Mouse (Mus musculus) hindbrain, postnatal 0 days (tissue): Measurements from ENCODE around the gene Scarb2. TPM values are rescaled to one million over a fixed set of nuclear protein-coding genes. Genes with fewer than 3 reads are reported as not detected.
A peak's percentile ranks its signal among the peaks of the same experiment; 100 is the strongest.

Source experiments
- ATAC-seq: fragments of 200-750 bp; cut with Nextera tagmentation; 2 replicates; pipeline ENCODE4 v1.8.0; 2017; ENCODE audit warnings: mild to moderate bottlenecking, moderate TSS enrichment, moderate library complexity
- DNase-seq: peaks from one replicate; pipeline ENCODE4 v3.0.0-alpha.2; 2015; ENCODE audit warnings: low spot score
- H3K27ac ChIP-seq: fragments of 300-500 bp; sonication (generic); 2 replicates; pipeline ENCODE4 v1.5.1; 2014; ENCODE audit warnings: mild to moderate bottlenecking
- H3K27me3 ChIP-seq: fragments of 300-500 bp; sonication (generic); 2 replicates; pipeline ENCODE4 v1.6.1; 2014; ENCODE audit warnings: low read length, mixed read lengths; ENCODE audit not compliant: insufficient read depth
- H3K36me3 ChIP-seq: fragments of 300-500 bp; sonication (generic); 2 replicates; pipeline ENCODE4 v1.6.1; 2014; ENCODE audit warnings: low read length, mixed read lengths; ENCODE audit not compliant: insufficient read depth
- H3K4me1 ChIP-seq: fragments of 300-500 bp; sonication (generic); 2 replicates; pipeline ENCODE4 v1.6.1; 2014; ENCODE audit warnings: antibody characterized with exemption, low read length, mixed read lengths; ENCODE audit not compliant: insufficient read depth
- H3K4me2 ChIP-seq: fragments of 300-500 bp; sonication (generic); 2 replicates; pipeline ENCODE4 v1.6.1; 2014; ENCODE audit warnings: low read depth, mild to moderate bottlenecking, low read length, moderate library complexity, mixed read lengths
- H3K4me3 ChIP-seq: fragments of 300-500 bp; sonication (generic); 2 replicates; pipeline ENCODE4 v1.5.1; 2014; ENCODE audit warnings: low read length
- H3K9ac ChIP-seq: fragments of 300-500 bp; sonication (generic); replicated peaks from 2 replicates; pipeline ENCODE4 v1.6.1; 2014; ENCODE audit warnings: mild to moderate bottlenecking, low read length, moderate library complexity, mixed read lengths
- H3K9me3 ChIP-seq: fragments of 300-500 bp; sonication (generic); 2 replicates; pipeline ENCODE4 v1.6.1; 2016; ENCODE audit warnings: low read length, mixed read lengths
- CTCF ChIP-seq: IDR thresholded peaks from 2 replicates; pipeline ENCODE4 v1.5.1; 2016; ENCODE audit warnings: antibody characterized with exemption, control low read depth, low read depth
- WGBS: fragments of 180-500 bp; shearing (Covaris S2); extraction: QIAGEN DNeasy Blood & Tissue Kit; methylation state at CpG from one replicate; pipeline ENCODE4 v1.1.7; 2014; 5-methylcytosine and 5-hydroxymethylcytosine counted together
- polyA plus RNA-seq: library from polyadenylated mRNA; unstranded; fragments of >200 nt; fragmentation: Nextera tagmentation; extraction: Ambion mirVana; gene quantifications from 2 replicates; pipeline ENCODE4 v1.2.1, GENCODE M21; 2015
- total RNA-seq: library from RNA; depleted of rRNA; stranded (reverse); fragments of >200 nt; gene quantifications from 2 replicates; pipeline ENCODE4 v1.2.3, GENCODE M21; 2014

Scarb2 gene
- total and polyA plus RNA-seq, 2 experiments from 2014 or later = 21.7 to 112 TPM

DNA sequence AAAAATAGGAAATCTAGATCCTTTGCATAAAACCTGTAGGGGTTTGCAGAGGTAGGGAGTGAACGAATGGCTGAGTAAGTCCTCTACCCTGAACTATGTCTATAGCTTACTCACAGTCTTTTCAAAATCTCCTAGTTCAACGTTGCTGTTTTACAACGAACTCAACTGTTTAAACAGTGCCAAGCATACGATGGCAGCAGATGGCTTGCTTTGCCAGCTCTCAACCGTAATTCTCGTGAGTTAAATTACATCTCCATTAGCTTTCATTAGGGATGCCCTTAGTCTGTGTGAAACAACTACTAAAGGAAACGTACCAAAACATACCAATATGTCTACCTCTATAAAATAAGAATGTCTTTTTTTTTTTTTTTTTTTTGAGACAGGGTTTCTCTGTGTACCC lies 75.0 kb downstream of the Scarb2 start:
- no peak overlapping the region for H3K27ac ChIP-seq
- no peaks in the 10 kb centered on the region for H3K9me3 ChIP-seq
- no peak overlapping the region for H3K4me2 ChIP-seq
- 0 out of 2 replicates have a peak, but pooled peaks cover 7% of the 10 kb centered on the region for H3K4me1 ChIP-seq
- H3K9ac ChIP-seq = no peak overlapping the region
- 54% methylated on average over 7 of the region's 7 CpGs for WGBS
- TF ChIP-seq CTCF = no peak
- no peaks in the 10 kb centered on the region for H3K27me3 ChIP-seq
- ATAC-seq (no peak), DNase-seq (peak; percentile 26)
- no peak overlapping the region for H3K4me3 ChIP-seq
- H3K36me3 ChIP-seq = peaks cover 19% of the 10 kb centered on the region

DNA sequence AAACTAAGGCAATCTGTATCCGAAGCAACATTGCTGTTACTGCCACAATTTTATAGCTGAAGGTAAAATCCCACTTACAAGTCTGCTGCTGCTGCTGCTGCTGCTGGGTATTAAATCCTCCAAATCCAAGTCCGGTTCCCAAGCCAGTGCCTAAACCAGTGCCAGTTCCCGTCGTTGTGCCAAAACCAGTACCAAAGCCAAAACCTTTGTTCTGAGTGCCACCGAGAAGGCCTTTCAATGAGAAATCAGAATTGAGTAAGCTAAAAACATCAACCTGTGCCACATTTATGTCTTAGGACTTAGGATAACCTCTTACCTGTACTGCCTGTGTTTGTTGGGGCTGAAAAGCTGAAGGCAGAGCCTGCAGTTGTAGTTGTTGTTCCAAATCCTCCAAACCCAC lies 75.9 kb downstream of the Scarb2 start:
- no peak overlapping the region for H3K4me3 ChIP-seq
- DNase-seq = no peak
- no peak overlapping the region for H3K9ac ChIP-seq
- H3K9me3 ChIP-seq = no peaks in the 10 kb centered on the region
- 77% methylated on average over 5 of the region's 5 CpGs for WGBS
- H3K4me2 ChIP-seq = no peak overlapping the region
- no peak overlapping the region for H3K27ac ChIP-seq
- ATAC-seq = no peak
- no peaks in the 10 kb centered on the region for H3K27me3 ChIP-seq
- TF ChIP-seq CTCF = no peak
- H3K36me3 ChIP-seq = peaks cover 19% of the 10 kb centered on the region
- H3K4me1 ChIP-seq = 0 out of 2 replicates have a peak, but pooled peaks cover 7% of the 10 kb centered on the region

DNA sequence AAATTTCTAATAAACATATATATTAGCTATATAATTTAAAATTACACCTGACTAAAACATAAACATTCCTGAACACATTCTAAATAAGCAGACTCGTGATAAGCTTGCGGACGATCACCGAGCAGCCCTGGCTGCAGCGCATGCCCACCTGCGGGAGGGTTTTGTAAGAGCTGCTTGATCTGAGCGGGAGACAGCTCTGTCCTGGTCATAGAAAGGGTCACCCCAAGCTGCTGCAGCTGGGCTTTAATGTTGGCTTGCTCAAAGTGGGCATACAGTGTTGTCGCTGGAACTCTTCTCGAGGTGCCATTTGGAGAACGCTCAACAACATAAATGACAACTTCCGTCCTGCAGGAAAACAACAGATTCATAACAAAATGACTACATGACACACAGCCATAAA lies 82.5 kb downstream of the Scarb2 start:
- H3K9ac ChIP-seq = no peak overlapping the region
- no peaks in the 10 kb centered on the region for H3K4me1 ChIP-seq
- TF ChIP-seq CTCF = no peak
- DNase-seq = no peak
- ATAC-seq = no peak
- H3K36me3 ChIP-seq = peaks cover 60% of the 10 kb centered on the region
- H3K27me3 ChIP-seq = no peaks in the 10 kb centered on the region
- H3K4me3 ChIP-seq = no peak overlapping the region
- no peak overlapping the region for H3K27ac ChIP-seq
- no peak overlapping the region for H3K4me2 ChIP-seq
- 91% methylated on average over 11 of the region's 11 CpGs for WGBS
- no peaks in the 10 kb centered on the region for H3K9me3 ChIP-seq

DNA sequence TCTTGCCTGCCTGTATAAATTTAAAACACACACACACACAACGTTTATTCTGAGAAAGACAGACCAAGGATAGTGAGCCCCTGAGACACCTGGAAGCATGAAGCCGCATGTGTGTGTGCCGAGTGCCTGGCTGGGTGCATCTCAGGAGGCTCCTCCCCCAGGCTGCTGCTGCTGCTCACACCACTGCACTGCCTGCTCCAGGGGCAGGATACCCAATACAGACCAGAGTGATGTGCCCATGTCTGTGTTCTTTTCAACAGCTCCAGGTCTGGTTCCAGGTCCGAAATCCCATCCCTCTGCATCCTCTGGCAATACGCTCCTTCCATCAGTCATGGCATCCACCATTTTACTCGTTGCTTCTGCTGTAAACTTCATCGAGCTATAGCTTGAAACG lies 92.7 kb downstream of the Scarb2 start:
- TF ChIP-seq CTCF = no peak
- Histone ChIP-seq H3K27me3 (no peaks in the 10 kb centered on the region), H3K4me2 (no peak overlapping the region), H3K9ac (no peak overlapping the region), H3K36me3 (peaks cover 37% of the 10 kb centered on the region), H3K9me3 (no peaks in the 10 kb centered on the region), H3K27ac (no peak overlapping the region), H3K4me1 (no peaks in the 10 kb centered on the region), H3K4me3 (no peak overlapping the region)
- ATAC-seq (no peak), DNase-seq (no peak)
- 91% methylated on average over 8 of the region's 8 CpGs for WGBS

DNA sequence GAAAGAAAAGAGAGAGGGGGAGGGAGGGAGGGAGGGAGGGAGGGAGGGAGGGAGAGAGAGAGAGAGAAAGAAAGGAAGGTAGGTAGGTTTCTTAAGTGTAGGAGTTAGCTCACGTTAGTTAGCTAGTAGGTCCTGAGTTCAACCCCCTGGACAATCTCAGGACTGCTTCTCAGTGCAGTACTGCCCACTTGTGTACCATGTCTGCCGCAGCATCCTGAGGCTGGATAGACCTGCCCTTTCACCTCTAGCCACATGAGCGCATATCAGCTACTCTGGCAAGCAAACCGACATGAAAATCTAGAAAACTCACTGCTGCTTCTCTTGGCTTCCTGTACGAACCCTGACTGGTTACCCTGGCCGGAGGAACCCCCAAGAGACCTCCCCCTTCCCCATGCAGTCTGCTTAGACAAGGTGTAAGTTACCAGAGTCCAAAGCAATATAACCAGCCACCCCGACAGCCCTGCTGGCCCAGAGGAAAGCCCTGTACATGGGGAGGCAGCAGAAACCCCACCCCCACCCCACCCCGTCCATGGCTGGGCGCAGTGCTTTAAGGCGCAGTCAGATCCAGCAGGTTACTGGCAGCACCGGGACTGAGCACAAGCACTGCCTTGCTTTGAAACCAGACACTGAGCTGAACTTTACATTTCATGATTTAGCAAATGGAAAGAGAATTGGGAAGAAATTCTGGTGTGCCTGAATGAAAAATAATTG lies 93.2 kb downstream of the Scarb2 start:
- no peak overlapping the region for H3K4me3 ChIP-seq
- H3K27me3 ChIP-seq = no peaks in the 10 kb centered on the region
- no peak for TF ChIP-seq CTCF
- ATAC-seq (no peak), DNase-seq (no peak)
- H3K4me1 ChIP-seq = no peaks in the 10 kb centered on the region
- no peak overlapping the region for H3K4me2 ChIP-seq
- no peak overlapping the region for H3K9ac ChIP-seq
- 89% methylated on average over 11 of the region's 11 CpGs for WGBS
- H3K9me3 ChIP-seq = no peaks in the 10 kb centered on the region
- peaks cover 34% of the 10 kb centered on the region for H3K36me3 ChIP-seq
- no peak overlapping the region for H3K27ac ChIP-seq

DNA sequence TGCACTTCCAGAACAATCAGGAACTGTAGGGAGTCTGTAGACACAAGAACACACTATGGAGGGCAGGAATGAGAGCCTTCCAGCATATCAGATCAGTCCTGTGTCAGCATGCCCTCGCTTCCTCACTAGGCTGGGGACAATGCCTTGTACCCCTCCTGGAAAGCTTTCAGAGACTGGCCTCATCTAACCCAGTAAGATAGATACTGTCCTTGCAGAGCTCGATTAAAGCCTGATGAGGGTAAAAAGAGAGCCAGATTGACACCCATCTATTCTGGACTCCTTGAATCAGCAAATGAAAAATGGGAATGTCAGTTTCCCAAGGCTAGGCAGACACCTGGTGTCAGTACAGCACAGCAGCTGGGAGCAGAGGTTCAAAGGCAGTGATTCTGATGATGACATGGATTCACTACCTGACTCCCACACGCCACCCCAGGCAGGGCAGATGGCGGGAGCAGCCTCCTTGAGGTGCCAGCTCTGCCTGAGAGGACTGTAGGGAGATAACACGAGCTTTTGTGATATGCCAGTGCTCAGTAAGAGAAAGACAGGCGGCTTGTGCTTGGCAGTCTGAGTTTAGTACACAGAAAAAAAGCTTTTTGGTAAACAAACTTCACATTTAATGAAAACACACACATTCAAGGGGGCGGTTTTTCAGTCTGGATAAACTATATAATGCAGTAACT lies 95.0 kb downstream of the Scarb2 start:
- Histone ChIP-seq H3K4me1 (no peaks in the 10 kb centered on the region), H3K9ac (no peak overlapping the region), H3K9me3 (no peaks in the 10 kb centered on the region), H3K4me3 (no peak overlapping the region), H3K27me3 (no peaks in the 10 kb centered on the region), H3K4me2 (no peak overlapping the region), H3K36me3 (peaks cover 17% of the 10 kb centered on the region), H3K27ac (no peak overlapping the region)
- ATAC-seq = no peak
- TF ChIP-seq CTCF = no peak
- no peak for DNase-seq
- WGBS = 63% methylated on average over 7 of the region's 7 CpGs

DNA sequence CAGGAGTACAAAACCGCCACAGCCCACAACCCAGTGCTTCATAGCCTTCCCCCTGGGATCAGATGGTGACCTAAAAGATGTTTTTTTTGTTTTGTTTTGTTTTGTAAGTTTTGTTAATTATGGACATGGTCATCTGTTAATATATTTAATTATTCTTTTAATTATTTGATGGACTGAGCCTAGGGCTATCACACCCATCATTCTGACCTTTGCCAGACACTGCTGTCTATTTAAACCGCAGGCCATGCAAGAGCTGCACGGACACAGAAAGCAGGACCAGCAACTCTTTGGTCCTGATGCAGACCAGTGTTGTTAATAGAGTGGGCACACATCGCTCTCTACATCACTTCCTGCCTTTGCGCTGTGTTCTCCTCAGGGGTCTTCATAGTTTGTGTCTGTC lies 96.1 kb downstream of the Scarb2 start:
- no peak for TF ChIP-seq CTCF
- H3K36me3 ChIP-seq = peaks cover 14% of the 10 kb centered on the region; the same call in 1 of the 2 replicates
- DNase-seq = no peak
- H3K27ac ChIP-seq = no peak overlapping the region
- no peak overlapping the region for H3K9ac ChIP-seq
- H3K9me3 ChIP-seq = no peaks in the 10 kb centered on the region
- no peaks in the 10 kb centered on the region for H3K27me3 ChIP-seq
- ATAC-seq = no peak
- no peaks in the 10 kb centered on the region for H3K4me1 ChIP-seq
- no peak overlapping the region for H3K4me2 ChIP-seq
- no peak overlapping the region for H3K4me3 ChIP-seq
- 83% methylated on average over 5 of the region's 5 CpGs for WGBS
